Mouse (Mus musculus) ES-CJ7 (cell line): ENCODE measurements around the gene Ppfia3.

Experiments
- DNase-seq: peaks from one replicate; pipeline ENCODE4 v3.0.0; 2011; ENCODE audit warnings: low read depth, low spot score

Ppfia3 gene

GRCm38 (mm10) chr7:45313495-45313894, 53.3 kb downstream of the Ppfia3 start:
- no peak for DNase-seq

- no peak for DNase-seq
Observed at GRCm38 (mm10) chr7:45312686-45313453, 53.9 kb downstream of the Ppfia3 start.

GRCm38 (mm10) chr7:45312023-45312422, 54.8 kb downstream of the Ppfia3 start:
- peak; percentile 45 for DNase-seq

- DNase-seq: peak; percentile 83
Observed at GRCm38 (mm10) chr7:45309455-45309854, 57.4 kb downstream of the Ppfia3 start.

GRCm38 (mm10) chr7:45308551-45309240, 58.1 kb downstream of the Ppfia3 start:
- DNase-seq: peak; percentile 39

- DNase-seq: peak; percentile 94
Observed at GRCm38 (mm10) chr7:45305275-45305674, 61.5 kb downstream of the Ppfia3 start.

GRCm38 (mm10) chr7:45304869-45305268, 62.0 kb downstream of the Ppfia3 start:
- DNase-seq: peak; percentile 73

GRCm38 (mm10) chr7:45302626-45303025, 64.2 kb downstream of the Ppfia3 start:
- no peak for DNase-seq

GRCm38 (mm10) chr7:45300270-45300669, 66.5 kb downstream of the Ppfia3 start:
- peak; percentile 77 for DNase-seq

- DNase-seq: peak; percentile 86
Observed at GRCm38 (mm10) chr7:45299752-45300151, 67.1 kb downstream of the Ppfia3 start.

GRCm38 (mm10) chr7:45297563-45297962, 69.3 kb downstream of the Ppfia3 start:
- DNase-seq: peak; percentile 33

- no peak for DNase-seq
Observed at GRCm38 (mm10) chr7:45296626-45297025, 70.2 kb downstream of the Ppfia3 start.
